Mouse (Mus musculus) bone marrow, adult 2 months (tissue): ENCODE data around the gene Cxcl5. TPM values are rescaled to one million over a fixed set of nuclear protein-coding genes. Genes with fewer than 3 reads are reported as not detected.

Experiments used
- H3K27ac ChIP-seq: fragments of 200-500 bp; 2 replicates; pipeline ENCODE4 v1.5.1; 2012; ENCODE audit warnings: low read depth, mild to moderate bottlenecking, control low read depth, inconsistent platforms, low read length; ENCODE audit not compliant: control insufficient read depth, poor library complexity, insufficient read depth
- H3K4me1 ChIP-seq: fragments of 200-500 bp; 2 replicates; pipeline ENCODE4 v1.6.1; 2011; ENCODE audit warnings: low read length; ENCODE audit not compliant: control insufficient read depth, insufficient read depth
- H3K4me3 ChIP-seq: fragments of 200-500 bp; replicated peaks from 2 replicates; pipeline ENCODE3; 2011; ENCODE audit warnings: mild to moderate bottlenecking, low read depth, low read length, control low read depth; ENCODE audit not compliant: control insufficient read depth
- CTCF ChIP-seq: fragments of 200-500 bp; IDR thresholded peaks from 2 replicates; pipeline ENCODE4 v1.5.1; 2011; ENCODE audit warnings: low read length, control low read depth; ENCODE audit not compliant: control insufficient read depth, insufficient read depth
- POLR2A ChIP-seq: fragments of 200-500 bp; IDR thresholded peaks from 2 replicates; pipeline ENCODE4 v1.6.1; 2011; ENCODE audit warnings: low read depth, mild to moderate bottlenecking, control low read depth, low read length, borderline replicate concordance; ENCODE audit not compliant: control insufficient read depth
- WGBS: fragments of 180-500 bp; shearing (Covaris S2); methylation state at CpG from one replicate; pipeline ENCODE4 v1.1.7; 2018; 5-methylcytosine and 5-hydroxymethylcytosine counted together
- polyA plus RNA-seq: library from polyadenylated mRNA; stranded (reverse); fragments of >200 nt; gene quantifications from 2 replicates; pipeline ENCODE4 v1.2.4, GENCODE M21; 2011; ENCODE audit warnings: low replicate concordance; ENCODE audit not compliant: missing spikeins, insufficient read depth, insufficient read length

Gene Cxcl5
- polyA plus RNA-seq, 1 experiment, result 5.4 TPM

DNA sequence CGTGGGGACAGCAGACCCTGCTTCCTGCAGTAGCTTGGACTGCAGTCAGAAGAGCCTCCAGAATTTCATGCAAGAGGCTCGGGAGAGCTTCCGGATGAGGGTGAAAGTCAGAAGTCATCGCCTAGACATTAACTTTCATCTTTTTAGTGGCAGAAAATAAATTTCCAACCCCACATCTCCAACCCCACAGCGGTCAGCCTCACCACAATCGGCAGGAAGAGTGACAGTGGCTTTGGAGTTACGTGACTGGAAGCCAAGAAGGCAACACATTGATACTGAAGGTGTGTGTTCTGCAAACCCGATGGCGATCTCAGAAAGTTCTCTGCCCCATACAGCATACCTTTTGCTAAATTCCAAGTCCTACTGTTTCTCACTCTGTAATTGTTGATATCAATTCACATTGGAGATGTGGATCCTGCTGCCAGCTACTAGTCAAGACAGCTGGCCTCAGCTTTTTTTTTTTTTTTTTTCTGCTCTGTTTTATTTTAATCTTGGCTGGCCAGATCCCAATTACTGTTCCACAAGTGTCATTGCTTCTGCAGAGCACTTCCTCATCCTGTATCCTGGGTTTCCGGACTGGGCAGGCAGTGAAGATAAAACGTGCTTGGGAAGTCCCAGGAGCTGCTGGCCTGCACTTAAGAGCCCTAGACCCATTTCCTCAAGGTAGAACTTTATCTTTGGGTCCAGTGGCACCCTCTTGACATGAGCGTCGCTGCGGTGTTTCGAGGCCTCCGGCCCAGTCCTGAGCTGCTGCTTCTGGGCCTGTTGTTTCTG lies 12.9 kb downstream of the Cxcl5 start, which contains the start of gene Pf4:
Gene Pf4, plus strand, starts transcription at position 556 of the 774 bp plus-strand sequence.
- no peak for TF ChIP-seq POLR2A
- no peak for TF ChIP-seq CTCF
- no peak within 1 kb of the TSS for H3K4me3 ChIP-seq
- peaks cover 1% of the 10 kb centered on the region; the same call in 1 of the 2 replicates for H3K4me1 ChIP-seq
- 4% methylated on average over 16 of the region's 16 CpGs for WGBS
- no peak within 1 kb of the TSS for H3K27ac ChIP-seq

DNA sequence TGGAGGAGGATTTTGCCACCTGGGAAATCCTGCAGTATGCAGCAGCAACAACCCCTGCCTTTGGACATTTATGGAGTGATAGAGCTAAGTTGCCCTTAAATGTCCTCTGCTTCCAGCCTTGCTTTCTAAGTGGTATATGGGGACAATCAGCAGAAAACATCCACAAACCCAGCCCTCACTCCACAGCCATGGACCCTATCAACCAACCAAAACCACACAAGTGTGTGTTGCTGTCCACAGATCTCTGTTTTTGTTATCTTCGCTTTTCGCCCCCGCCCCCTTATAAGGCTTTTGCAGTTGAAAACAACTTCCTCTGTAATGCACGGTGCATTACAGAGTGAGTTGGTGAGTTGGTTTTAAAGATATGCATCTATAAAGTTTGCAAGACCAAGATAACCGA lies 16.4 kb downstream of the Cxcl5 start:
- peaks cover 2% of the 10 kb centered on the region; the same call in 1 of the 2 replicates for H3K4me1 ChIP-seq

DNA sequence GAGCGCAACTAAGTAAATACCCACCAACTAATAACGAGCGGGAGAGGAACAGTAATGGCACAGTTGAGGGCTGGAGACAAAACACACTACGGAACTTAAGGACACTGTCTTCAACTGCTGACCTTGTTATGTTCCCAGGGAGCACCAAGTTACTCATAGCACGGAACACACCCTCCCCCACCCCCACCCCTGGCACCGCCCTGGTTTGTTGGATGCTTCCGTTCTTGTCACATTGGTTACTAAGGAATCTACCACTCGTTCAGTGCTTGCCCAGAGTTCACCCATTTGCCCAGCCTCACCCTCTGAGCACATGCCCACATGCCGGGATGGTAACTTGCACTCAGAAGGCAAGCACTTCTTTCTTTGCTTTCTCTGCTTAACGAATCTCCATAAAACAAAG lies 18.5 kb downstream of the Cxcl5 start:
- no peak for TF ChIP-seq CTCF
- TF ChIP-seq POLR2A, result no peak

More for the DNA sequence above, 16.4 kb downstream of the Cxcl5 start:
- Histone ChIP-seq H3K4me3 (no peak overlapping the region), H3K27ac (no peak overlapping the region)
- TF ChIP-seq CTCF (no peak), POLR2A (no peak)
- WGBS, result 8% methylated on average over 5 of the region's 5 CpGs

DNA sequence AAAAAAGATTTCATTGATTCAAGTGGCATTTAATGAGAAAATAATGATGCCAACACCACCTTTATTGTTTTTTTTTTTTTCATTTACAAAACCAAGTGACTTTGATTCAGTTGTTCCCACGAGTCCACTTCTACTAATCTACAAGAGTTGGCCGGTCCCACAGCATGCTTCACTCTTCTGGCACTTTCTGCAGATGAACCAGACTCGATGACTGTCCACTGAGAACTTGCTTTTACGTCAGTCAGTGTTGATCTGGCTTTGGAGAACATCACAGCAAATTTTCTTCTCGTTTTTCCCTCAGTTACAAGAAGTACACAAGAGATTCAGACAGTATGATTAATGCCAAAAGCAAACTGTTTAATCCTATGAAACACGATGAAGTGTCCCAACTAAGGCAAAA lies 19.7 kb downstream of the Cxcl5 start:
- Histone ChIP-seq H3K27ac (no peak overlapping the region), H3K4me1 (peaks cover 2% of the 10 kb centered on the region; the same call in 1 of the 2 replicates), H3K4me3 (no peak overlapping the region)
- TF ChIP-seq CTCF, result no peak
- no peak for TF ChIP-seq POLR2A
- WGBS, result 75% methylated on average over 6 of the region's 6 CpGs

More for the DNA sequence above, 18.5 kb downstream of the Cxcl5 start:
- Histone ChIP-seq H3K4me1 (peaks cover 2% of the 10 kb centered on the region; the same call in 1 of the 2 replicates), H3K27ac (no peak overlapping the region), H3K4me3 (no peak overlapping the region)
- WGBS, result 87% methylated on average over 10 of the region's 10 CpGs

DNA sequence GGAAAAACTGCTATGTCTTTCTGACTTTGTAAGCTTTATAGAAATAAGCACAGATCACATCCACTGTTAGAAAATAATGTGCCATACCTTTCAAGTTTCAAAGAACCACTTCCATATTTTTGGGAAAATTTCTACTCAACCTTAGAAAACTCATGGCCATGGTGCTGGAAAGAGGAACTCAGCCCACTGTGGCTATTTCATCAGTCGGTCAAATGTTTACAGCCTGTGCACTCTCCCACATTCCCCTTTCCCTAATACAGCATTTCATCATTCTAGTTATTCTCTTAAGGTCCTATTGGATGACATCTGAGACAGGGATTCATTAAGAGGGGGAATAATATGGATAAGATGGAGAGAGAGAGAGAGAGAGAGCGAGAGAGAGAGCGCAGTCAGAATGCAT lies 24.5 kb downstream of the Cxcl5 start:
- Histone ChIP-seq H3K4me1 (no peaks in the 10 kb centered on the region; the same call in 1 of the 2 replicates), H3K4me3 (no peak overlapping the region), H3K27ac (no peak overlapping the region)
- WGBS, result 68% methylated on average over 3 of the region's 3 CpGs
- TF ChIP-seq CTCF (no peak), POLR2A (no peak)

DNA sequence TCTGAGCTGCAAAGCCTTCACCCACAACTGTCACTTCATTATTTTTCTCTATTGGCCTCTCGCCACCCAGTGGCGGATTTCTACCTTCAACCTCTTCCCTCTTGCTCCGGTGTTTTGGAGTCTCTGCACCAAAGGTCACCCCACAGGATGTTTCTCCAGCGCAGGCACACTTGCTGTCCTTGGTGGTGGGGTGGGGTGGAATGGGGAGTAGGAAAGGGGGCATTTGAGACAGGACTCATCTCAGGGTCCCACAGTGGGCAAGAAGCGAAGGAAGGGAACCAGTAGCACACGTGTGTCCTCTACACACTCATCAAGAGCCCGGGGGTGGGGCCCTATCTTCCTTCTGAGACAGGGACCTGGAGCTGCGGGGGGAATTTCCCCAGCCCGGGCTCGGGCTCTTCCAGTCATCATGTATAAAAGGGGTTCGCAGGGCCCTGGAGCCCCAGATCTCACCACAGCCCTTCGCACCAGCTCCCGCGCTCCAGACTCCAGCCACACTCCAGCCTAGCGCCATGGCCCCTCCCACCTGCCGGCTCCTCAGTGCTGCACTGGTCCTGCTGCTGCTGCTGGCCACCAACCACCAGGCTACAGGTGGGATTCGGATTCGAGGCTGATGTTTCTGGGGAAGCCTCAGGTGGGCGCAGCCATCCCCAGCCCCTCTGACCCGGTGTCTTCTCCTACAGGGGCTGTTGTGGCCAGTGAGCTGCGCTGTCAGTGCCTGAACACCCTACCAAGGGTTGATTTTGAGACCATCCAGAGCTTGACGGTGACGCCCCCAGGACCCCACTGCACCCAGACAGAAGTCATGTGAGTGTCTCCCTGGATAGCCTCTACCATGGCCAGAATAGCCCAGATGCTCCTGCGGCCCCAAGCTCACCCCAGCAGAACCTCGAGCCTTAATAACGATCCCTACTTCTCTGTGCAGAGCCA lies 26.8 kb downstream of the Cxcl5 start, which contains the start of gene Cxcl3:
Gene Cxcl3, plus strand, starts transcription at position 445 of the 930 bp plus-strand sequence.
- TF ChIP-seq POLR2A (no peak), CTCF (no peak)
- 27% methylated on average over 26 of the region's 26 CpGs for WGBS
- Histone ChIP-seq H3K27ac (no peak within 1 kb of the TSS), H3K4me3 (peak within 1 kb of the TSS; percentile 20), H3K4me1 (no peaks in the 10 kb centered on the region; the same call in none of the 2 replicates)

DNA sequence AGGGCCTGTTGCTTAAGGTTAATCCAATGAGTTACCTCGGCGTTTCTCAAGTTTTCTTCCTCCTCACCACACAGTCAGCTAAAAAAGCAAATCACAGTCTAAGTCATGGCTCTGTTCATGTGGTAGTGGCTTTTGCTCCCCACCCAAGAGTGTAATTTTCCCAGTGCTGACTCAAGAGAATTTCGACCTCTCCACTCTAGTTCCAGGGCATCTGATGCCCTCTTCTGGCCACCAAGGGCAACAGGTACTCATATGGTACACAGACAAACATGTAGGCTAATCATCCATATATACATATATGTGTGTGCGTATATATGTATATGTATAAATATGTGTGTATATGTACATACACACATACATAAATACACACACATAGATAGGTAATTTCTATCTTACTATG lies 29.0 kb downstream of the Cxcl5 start:
- WGBS, result 63% methylated on average over 4 of the region's 4 CpGs
- TF ChIP-seq CTCF (peak; percentile 30), POLR2A (no peak)
- H3K4me1 ChIP-seq, result no peaks in the 10 kb centered on the region; the same call in none of the 2 replicates

More for the DNA sequence above, 29.0 kb downstream of the Cxcl5 start:
- Histone ChIP-seq H3K4me3 (no peak overlapping the region), H3K27ac (no peak overlapping the region)
